Mouse (Mus musculus) colon, adult 2 months (tissue): ENCODE results near the gene Ctsa. TPM values are rescaled to one million over a fixed set of nuclear protein-coding genes. Genes with fewer than 3 reads are reported as not detected.

Source experiments
- polyA plus RNA-seq: library from polyadenylated mRNA; depleted of rRNA; stranded (reverse); fragments of >200 nt; gene quantifications from 2 replicates; pipeline ENCODE4 v1.2.3, GENCODE M21; 2012; rRNA removed

The Ctsa gene
- 320 and 357 TPM in 2 replicates for polyA plus RNA-seq

DNA sequence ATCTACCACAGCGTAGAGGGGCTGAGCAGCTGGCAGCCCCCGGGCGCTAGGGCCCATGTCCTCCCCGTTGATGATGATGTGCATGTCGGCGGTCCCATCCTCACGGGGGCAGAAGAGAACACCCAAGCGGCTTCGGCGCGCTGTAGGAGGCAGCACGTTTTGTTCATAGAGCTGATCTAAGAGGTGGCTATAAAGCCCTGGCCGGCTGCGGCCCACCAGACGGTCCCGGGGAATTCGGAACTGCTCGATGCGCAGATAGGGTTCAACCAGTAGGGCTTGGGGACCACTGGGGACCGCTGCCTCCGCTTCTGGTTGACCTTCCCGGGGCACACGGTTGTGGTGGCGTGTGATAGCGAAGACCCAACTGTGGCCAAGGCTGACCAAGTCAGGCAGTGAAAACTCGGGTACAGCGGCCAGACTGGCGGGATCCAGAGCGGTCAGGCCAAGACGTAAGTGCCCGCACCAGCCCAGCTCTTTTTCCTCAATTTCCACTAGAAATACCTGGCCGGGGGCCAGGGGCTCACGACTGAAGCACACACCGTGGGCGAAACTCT lies at the start of gene Ctsa:
Gene Ctsa, plus strand, starts transcription at position 126 of the 554 bp plus-strand sequence.

DNA sequence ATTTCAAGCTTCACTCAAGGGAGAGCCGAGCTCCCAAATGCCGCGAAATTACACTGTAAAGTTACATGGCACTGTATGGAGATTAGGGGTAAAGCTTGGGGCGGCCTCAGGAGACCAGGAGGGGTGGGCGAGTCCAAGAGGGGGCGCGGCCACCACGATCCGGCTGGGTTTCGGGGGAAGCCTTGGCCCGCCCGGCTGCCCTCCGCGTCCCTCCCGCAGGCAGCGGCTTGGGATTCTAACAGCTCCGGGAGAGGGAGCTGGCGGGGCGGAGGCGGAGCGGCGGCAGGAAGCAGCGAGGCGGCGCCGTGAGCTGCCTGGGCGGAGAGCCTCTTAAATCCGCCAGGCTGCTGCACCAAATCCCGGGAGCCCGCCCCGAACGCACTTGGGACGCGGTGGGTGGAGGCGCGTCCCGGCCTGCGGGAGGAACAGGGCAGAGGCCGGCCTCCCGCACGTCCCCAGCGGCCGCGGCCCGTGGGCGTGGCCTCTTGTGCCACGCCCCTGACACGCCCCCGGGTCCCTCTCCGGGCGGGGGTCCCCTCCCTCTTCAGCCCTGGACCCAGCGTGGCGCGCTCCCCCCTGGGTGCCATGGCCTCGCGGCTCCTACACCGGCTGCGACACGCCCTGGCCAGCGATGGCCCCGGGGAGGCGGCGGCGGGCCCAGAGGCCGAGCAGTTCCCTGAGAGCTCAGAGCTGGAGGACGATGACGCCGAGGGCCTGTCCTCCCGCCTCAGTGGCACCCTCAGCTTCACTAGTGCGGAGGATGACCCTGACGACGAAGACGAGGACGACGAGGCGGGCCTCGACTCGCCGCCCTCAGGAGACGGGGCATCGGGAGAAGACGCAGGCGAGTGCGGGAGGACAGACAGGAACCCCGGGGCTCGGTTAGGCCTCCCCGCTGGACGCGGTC lies 46.9 kb upstream of the Ctsa start, which contains the start of gene Snx21:
Gene Snx21, plus strand, starts transcription at position 343 of the 907 bp plus-strand sequence.

DNA sequence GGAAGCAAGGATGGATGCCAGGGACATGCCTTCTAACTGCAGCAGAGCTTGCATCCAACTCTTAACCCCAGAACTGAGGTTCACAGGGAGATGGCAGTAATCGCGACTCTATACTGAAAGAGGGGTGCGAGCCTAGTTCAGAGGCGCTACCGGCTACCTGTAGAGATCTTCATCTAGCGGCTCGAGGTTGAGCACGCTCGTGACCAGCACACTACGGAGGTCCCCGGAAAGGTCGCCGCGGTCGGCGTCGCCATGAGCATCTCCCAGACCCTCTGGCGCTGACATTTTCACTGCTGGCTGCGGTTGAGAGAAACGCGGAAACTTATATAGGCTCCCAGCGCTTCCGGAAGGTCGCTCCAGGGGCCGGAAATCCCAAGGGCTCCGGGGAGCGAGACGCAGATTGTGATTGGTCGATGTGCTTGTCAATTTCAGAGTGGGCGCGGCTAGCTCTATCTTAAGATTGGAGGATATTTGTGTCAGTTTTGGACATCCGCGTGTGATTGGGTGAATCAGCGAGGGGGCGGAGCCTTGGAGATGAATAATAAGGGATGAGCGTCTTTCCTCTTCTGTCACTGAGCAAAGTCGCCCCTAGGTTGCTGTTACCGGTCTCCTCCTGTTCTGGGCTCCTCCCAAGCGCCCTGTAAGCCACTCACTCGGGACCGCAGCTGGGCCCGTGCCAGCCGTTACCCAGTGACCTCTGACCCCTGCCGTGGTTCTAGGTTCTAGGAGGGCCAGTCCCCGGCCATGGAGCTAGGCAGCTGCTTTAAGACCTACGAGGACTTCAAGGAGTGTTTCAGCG lies 27.9 kb upstream of the Ctsa start, which contains the start of the genes Acot8 and Zswim3:
Gene Acot8, minus strand, starts transcription at position 350 of the 799 bp plus-strand sequence.
Gene Zswim3, plus strand, starts transcription at position 566 of the 799 bp plus-strand sequence.

DNA sequence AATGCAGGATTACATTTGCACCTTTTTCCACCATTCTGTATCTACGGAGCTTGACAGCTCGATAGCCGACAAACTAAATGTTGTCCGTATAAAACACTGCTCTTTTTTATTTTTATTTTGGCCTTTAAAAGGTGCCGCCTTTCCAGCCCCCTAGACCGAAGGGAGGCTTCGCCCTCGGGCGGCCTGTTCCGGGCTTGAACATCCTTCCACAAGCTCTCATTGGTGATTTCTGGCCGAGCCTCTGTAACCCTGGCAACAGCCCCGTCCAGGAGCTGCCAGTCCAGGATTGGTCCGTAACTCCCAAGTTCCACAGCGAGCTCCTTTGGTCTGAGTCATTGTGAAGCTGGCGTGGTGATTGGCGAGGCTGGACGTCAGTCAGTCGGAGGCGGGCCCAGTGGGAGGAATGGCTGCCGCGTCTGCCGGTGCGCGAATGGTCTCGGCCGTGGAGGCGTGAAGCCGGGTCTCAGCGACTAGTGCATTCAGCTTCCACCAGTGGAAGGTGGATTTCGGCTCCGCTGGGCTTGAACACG lies 10.0 kb upstream of the Ctsa start, which contains the start of gene Zswim1:
Gene Zswim1, plus strand, starts transcription at position 51 of the 530 bp plus-strand sequence.

DNA sequence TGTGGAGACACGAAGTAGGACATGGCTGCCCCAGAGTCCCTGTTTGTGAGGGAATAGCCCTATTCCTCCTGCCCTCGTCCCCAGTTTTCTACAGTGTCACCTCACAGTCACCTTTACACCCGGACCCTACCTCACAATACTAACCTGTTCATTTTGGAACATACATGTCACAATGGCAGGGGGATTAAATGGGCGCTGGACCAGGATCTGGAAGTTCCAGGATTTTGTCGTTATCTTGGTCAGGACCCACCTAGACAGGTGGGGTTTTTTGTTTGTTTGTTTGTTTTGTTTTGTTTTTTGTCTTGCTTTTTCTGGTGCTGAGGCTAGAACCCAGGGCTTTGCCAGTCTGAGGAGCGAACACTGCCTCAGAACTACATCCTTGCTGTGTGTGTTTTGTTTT lies 4.2 kb upstream of the Ctsa start, which contains the start of gene Spata25:
Gene Spata25, minus strand, starts transcription at position 101 of the 400 bp plus-strand sequence.

DNA sequence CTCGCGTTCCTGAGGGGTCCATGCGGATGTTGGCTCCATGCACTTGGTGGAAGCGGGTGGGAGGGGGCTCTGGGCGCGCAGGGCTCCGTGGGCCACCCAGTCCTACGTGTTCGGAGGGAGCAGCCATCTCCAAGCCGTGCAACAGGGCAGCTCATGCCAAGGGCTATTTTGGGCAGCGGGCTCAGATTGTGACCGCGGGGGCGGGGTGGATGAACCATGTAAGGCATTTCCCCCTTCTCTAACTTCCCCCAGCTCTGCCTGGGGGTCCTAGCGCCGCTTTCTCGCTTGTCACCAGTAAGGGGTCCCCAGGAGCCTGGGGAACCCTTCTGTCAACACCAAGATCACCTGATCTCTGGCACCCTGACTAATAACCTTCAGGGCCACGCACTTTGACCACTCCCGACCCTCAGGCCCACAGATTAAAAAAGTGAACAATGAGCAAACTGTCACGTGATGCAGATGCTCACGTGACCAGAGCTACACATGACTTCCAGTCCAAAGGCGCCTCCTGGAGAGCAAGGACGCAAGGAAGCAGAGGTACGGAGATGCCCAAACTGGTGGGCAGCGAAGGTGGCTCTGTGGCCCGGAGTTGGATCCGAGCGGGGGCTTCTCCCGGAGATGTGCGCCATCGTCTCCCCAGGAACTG lies 764 bp downstream of the Ctsa start, which contains the start of gene Neurl2:
Gene Neurl2, minus strand, starts transcription at position 143 of the 646 bp plus-strand sequence.

DNA sequence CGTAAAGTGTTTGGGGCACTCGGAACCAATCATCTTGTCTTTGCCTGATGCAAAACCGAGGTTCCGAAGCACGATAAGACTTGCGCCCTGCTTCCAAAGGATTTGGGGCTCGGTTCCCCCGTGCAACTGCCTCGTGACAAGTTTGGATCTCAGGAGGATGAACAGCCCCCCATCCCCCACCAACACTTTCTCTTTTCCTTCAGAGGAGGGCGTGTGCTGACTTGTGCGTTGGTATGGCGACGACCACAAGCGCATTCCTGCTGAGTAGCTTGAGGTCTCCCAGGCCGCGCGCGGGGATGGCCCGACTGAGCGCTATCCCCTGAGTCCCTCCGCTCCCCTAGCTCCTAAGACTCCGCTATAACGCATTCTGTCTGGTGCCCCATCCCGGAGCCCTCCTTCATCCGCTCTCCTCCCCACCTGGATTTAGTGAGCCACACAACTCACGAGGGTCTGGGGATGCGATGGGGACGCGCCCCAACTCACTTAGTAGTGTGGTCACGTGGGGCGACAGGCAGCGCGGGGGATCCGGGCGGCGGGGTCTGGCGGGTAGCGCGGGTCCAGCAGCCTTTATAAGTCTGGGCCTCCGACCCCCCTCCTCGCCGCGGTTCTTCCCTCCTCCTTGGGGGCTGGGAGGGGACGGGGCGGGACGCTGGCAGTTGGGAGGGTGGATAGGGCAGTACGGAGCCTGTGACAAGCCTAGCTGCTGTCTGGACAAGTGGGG lies 24.6 kb downstream of the Ctsa start, which contains the start of gene Pltp:
Gene Pltp, minus strand, starts transcription at position 611 of the 721 bp plus-strand sequence.

DNA sequence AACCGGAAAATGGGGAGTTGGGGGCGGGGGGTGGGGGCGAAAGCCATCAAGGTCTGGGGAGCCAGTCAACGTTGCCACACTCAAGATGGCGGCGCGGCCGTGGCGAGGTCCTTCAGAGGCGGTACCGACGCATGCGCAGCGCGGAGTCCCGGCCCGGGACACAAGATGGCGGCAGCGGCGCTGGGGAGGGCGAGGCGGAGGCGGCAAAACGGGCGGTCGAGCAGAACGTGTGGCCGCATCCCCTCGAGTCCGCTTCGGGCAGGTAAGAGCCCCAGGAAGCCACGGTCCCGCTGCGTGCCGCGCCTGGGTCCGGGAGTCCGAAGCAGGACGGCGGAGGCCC lies 46.5 kb downstream of the Ctsa start, which contains the start of gene Pcif1:
Gene Pcif1, plus strand, starts transcription at position 77 of the 340 bp plus-strand sequence.

Other genes starting within 250 kb of the Ctsa start
- 0.16 TPM in 2 replicates for gene Wfdc6a, start 247.4 kb upstream of the Ctsa start, polyA plus RNA-seq
- not detected in 2 replicates for gene Eppin, start 239.3 kb upstream of the Ctsa start, polyA plus RNA-seq
- 0.15 TPM in 1 of 2 replicates, not detected in the other for gene Wfdc6b, start 219.4 kb upstream of the Ctsa start, polyA plus RNA-seq
- gene Wfdc8, start 219.2 kb upstream of the Ctsa start, polyA plus RNA-seq = 0.31 and 0.35 TPM in 2 replicates
- 0.13 and 0.16 TPM in 2 replicates for gene Wfdc16, start 194.1 kb upstream of the Ctsa start, polyA plus RNA-seq
- gene Wfdc10, start 176.8 kb upstream of the Ctsa start, polyA plus RNA-seq = not detected in 2 replicates
- gene Wfdc9, start 176.3 kb upstream of the Ctsa start, polyA plus RNA-seq = not detected in 2 replicates
- not detected in 2 replicates for gene Wfdc11, start 158.8 kb upstream of the Ctsa start, polyA plus RNA-seq
- gene Wfdc13, start 147.8 kb upstream of the Ctsa start, polyA plus RNA-seq = 0.28 and 0.73 TPM in 2 replicates
- not detected in 2 replicates for gene Spint4, start 134.4 kb upstream of the Ctsa start, polyA plus RNA-seq
- not detected in 2 replicates for gene Spint5, start 117.6 kb upstream of the Ctsa start, polyA plus RNA-seq
- 0.28 and 0.84 TPM in 2 replicates for gene Wfdc3, start 86.9 kb upstream of the Ctsa start, polyA plus RNA-seq
- 60.0 and 89.4 TPM in 2 replicates for gene Dnttip1, start 86.9 kb upstream of the Ctsa start, polyA plus RNA-seq
- 65.5 and 79.7 TPM in 2 replicates for gene Ube2c, start 63.0 kb upstream of the Ctsa start, polyA plus RNA-seq
- gene Tnnc2, start 52.9 kb upstream of the Ctsa start, polyA plus RNA-seq = not detected in 2 replicates
- 34.1 and 41.6 TPM in 2 replicates for gene Snx21, start 47.0 kb upstream of the Ctsa start, polyA plus RNA-seq
- gene Acot8, start 28.0 kb upstream of the Ctsa start, polyA plus RNA-seq = 134 and 139 TPM in 2 replicates
- gene Zswim3, start 27.8 kb upstream of the Ctsa start, polyA plus RNA-seq = 3.4 and 3.5 TPM in 2 replicates
- 10.5 and 11.5 TPM in 2 replicates for gene Zswim1, start 10.2 kb upstream of the Ctsa start, polyA plus RNA-seq
- not detected in 2 replicates for gene Spata25, start 4.3 kb upstream of the Ctsa start, polyA plus RNA-seq
- 5.2 and 7.2 TPM in 2 replicates for gene Neurl2, start 583 bp downstream of the Ctsa start, polyA plus RNA-seq
- 82.0 and 82.9 TPM in 2 replicates for gene Pltp, start 24.8 kb downstream of the Ctsa start, polyA plus RNA-seq
- 29.5 and 36.3 TPM in 2 replicates for gene Pcif1, start 46.4 kb downstream of the Ctsa start, polyA plus RNA-seq
- gene Zfp335, start 78.9 kb downstream of the Ctsa start, polyA plus RNA-seq = 34.2 and 35.7 TPM in 2 replicates
- 4.4 and 4.7 TPM in 2 replicates for gene Mmp9, start 107.9 kb downstream of the Ctsa start, polyA plus RNA-seq
- 0.90 and 1.1 TPM in 2 replicates for gene Slc12a5, start 127.9 kb downstream of the Ctsa start, polyA plus RNA-seq
- 24.8 and 26.6 TPM in 2 replicates for gene Ncoa5, start 202.0 kb downstream of the Ctsa start, polyA plus RNA-seq
- gene Cd40, start 222.8 kb downstream of the Ctsa start, polyA plus RNA-seq = 3.4 and 5.9 TPM in 2 replicates